Mouse (Mus musculus) cerebellum, adult 2 months (tissue): ENCODE measurements around the gene Phlpp1.

ENCODE experiments used
- CTCF ChIP-seq: fragments of 200-500 bp; IDR thresholded peaks from 2 replicates; pipeline ENCODE4 v1.5.1; 2011; ENCODE audit warnings: low read depth, mild to moderate bottlenecking, control low read depth, low read length, moderate library complexity, borderline replicate concordance; ENCODE audit not compliant: insufficient read depth
- POLR2A ChIP-seq: fragments of 200-500 bp; IDR thresholded peaks from 2 replicates; pipeline ENCODE4 v1.6.1; 2011; ENCODE audit warnings: low read length, control low read depth, borderline replicate concordance; ENCODE audit not compliant: insufficient read depth

GRCm38 (mm10) chr1:106406852-106407251 lies 235.3 kb downstream of the Phlpp1 start:
- TF ChIP-seq POLR2A (no peak), CTCF (no peak)
